Mouse (Mus musculus) kidney, postnatal 14 days (tissue): ENCODE measurements around the gene Fnbp4.

Source experiments
- DNase-seq: peaks from one replicate; pipeline ENCODE4 v3.0.0; 2022; ENCODE audit warnings: mixed read lengths

The Fnbp4 gene

GRCm38 (mm10) chr2:90745053-90745678, at the start of gene Fnbp4:
TSS of gene Fnbp4 (plus strand) at chr2:90745370.
- DNase-seq = peak; percentile 99

GRCm38 (mm10) chr2:90700943-90701342, 44.2 kb upstream of the Fnbp4 start:
- peak; percentile 31 for DNase-seq

- DNase-seq = no peak
Measured at GRCm38 (mm10) chr2:90708548-90708947, 36.6 kb upstream of the Fnbp4 start.

GRCm38 (mm10) chr2:90715555-90716092, 29.5 kb upstream of the Fnbp4 start:
- DNase-seq = no peak

- DNase-seq = no peak
Measured at GRCm38 (mm10) chr2:90717366-90717765, 27.8 kb upstream of the Fnbp4 start.

GRCm38 (mm10) chr2:90717948-90718347, 27.2 kb upstream of the Fnbp4 start:
- DNase-seq = no peak

- DNase-seq = no peak
Measured at GRCm38 (mm10) chr2:90726818-90727217, 18.4 kb upstream of the Fnbp4 start.

GRCm38 (mm10) chr2:90735326-90735725, 9.8 kb upstream of the Fnbp4 start:
- no peak for DNase-seq

- no peak for DNase-seq
Measured at GRCm38 (mm10) chr2:90738801-90739200, 6.4 kb upstream of the Fnbp4 start.

- DNase-seq = no peak
Measured at GRCm38 (mm10) chr2:90739327-90739726, 5.8 kb upstream of the Fnbp4 start.

- peak; percentile 33 for DNase-seq
Measured at GRCm38 (mm10) chr2:90739921-90740320, 5.2 kb upstream of the Fnbp4 start.

GRCm38 (mm10) chr2:90744285-90745052, 701 bp upstream of the Fnbp4 start:
- no peak for DNase-seq

GRCm38 (mm10) chr2:90745740-90746537, 769 bp downstream of the Fnbp4 start:
- DNase-seq = no peak

- DNase-seq = peak; percentile 40
Measured at GRCm38 (mm10) chr2:90746538-90746865, 1.3 kb downstream of the Fnbp4 start.

GRCm38 (mm10) chr2:90747131-90747530, 2.0 kb downstream of the Fnbp4 start:
- no peak for DNase-seq

GRCm38 (mm10) chr2:90749676-90750459, 4.7 kb downstream of the Fnbp4 start:
- no peak for DNase-seq

GRCm38 (mm10) chr2:90753565-90753964, 8.4 kb downstream of the Fnbp4 start:
- DNase-seq = no peak

GRCm38 (mm10) chr2:90754188-90754587, 9.0 kb downstream of the Fnbp4 start:
- DNase-seq = no peak

- no peak for DNase-seq
Measured at GRCm38 (mm10) chr2:90765123-90765522, 20.0 kb downstream of the Fnbp4 start.

GRCm38 (mm10) chr2:90781323-90781722, 36.2 kb downstream of the Fnbp4 start:
- no peak for DNase-seq

GRCm38 (mm10) chr2:90781938-90782337, 36.8 kb downstream of the Fnbp4 start:
- no peak for DNase-seq

GRCm38 (mm10) chr2:90782458-90782857, 37.3 kb downstream of the Fnbp4 start, which contains the start of gene Agbl2:
TSS of gene Agbl2 (plus strand) at chr2:90782727.
- DNase-seq = peak; percentile 24
